Mouse (Mus musculus): ENCODE measurements around the gene Ust. TPM values are rescaled to one million over a fixed set of nuclear protein-coding genes. Genes with fewer than 3 reads are reported as not detected.

Gene Ust
- total and polyA plus RNA-seq, 3 experiments: not detected

DNA sequence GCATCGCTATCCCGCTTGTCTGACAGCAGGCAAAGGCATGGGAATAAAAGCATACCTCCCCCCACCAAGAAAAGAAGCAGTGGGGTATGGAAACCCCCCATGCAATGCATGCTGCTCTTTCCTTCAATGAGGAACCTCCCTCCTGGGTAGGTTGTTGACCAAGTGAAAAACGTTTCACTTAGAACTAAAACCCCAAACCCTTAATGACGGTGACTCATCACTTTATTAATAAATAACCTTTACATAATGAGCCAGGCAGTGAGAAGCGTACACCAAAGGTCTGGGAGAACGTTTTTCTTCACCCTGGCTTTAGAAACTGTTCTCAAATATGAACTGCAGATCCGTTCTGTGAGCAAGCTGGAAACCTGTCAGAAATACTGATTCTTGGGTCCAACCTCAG is 130.4 kb downstream of the Ust start:
- TF ChIP-seq ETS1 (conservative IDR thresholded peaks at IDR 0.05; ENCODE audit: low read depth, low read length): no peak
- no peak for TF ChIP-seq SMC3 (IDR thresholded peaks at IDR 0.05; ENCODE audit: low read depth, low read length)
- TF ChIP-seq TBP (conservative IDR thresholded peaks at IDR 0.05; ENCODE audit: low read depth, low read length): no peak
- no peak for TF ChIP-seq TCF12 (IDR thresholded peaks at IDR 0.05; ENCODE audit: low read depth, low read length)
- no peak for TF ChIP-seq RAD21 (IDR thresholded peaks at IDR 0.05; ENCODE audit: low read depth, low read length)
- TF ChIP-seq MXI1 (IDR thresholded peaks at IDR 0.05; ENCODE audit: low read depth, low read length): no peak
- no peak for TF ChIP-seq SIN3A (IDR thresholded peaks at IDR 0.05; ENCODE audit: low read length)
- no peak for TF ChIP-seq HCFC1 (IDR thresholded peaks at IDR 0.05; ENCODE audit: low read depth, low read length)
- TF ChIP-seq MEF2A (IDR thresholded peaks at IDR 0.05; ENCODE audit: borderline replicate concordance, low read depth, low read length): no peak
- no peak for TF ChIP-seq NRF1 (IDR thresholded peaks at IDR 0.05; ENCODE audit: low read depth, low read length)
- no peak for TF ChIP-seq GABPA (IDR thresholded peaks at IDR 0.05; ENCODE audit: insufficient replicate concordance, low read depth, low read length)
- TF ChIP-seq E2F4 (IDR thresholded peaks at IDR 0.05; ENCODE audit: insufficient replicate concordance, low read depth, low read length): no peak
- no peak for TF ChIP-seq USF1 (IDR thresholded peaks at IDR 0.05; ENCODE audit: low read depth, low read length)
- no peak overlapping the region for H3K9ac ChIP-seq (ENCODE audit: insufficient read depth, low read depth)
- in situ Hi-C loops (cut with MboI; ENCODE audit: low pct_ligation_motif_present, low pct_unique_long_range_greater_than_20kb, low sequenced_read_pairs) (no loop called here), dilution Hi-C loops (cut with MboI; ENCODE audit: extremely low pct_ligation_motif_present, extremely low pct_unique_long_range_greater_than_20kb, low sequenced_read_pairs) (no loop called here)
- H3K79me2 ChIP-seq (replicated peaks; ENCODE audit: control insufficient read depth, extremely low read depth, insufficient read depth, poor library complexity, severe bottlenecking): no peaks in the 10 kb centered on the region
- DNase-seq (ENCODE audit: extremely low read depth): no peak
- no peak overlapping the region for H3K4me3 ChIP-seq (replicated peaks in 1 of 3; ENCODE audit: low read depth in 2 of 3, low read length in 2 of 3, poor library complexity in 1 of 3)
- peaks cover 0 to 9% of the 10 kb centered on the region in 2 experiments; a peak in 2 of 4 replicates for H3K4me1 ChIP-seq (ENCODE audit: control insufficient read depth in 1 of 2, insufficient read depth in 2 of 2)
- H3K36me3 ChIP-seq (replicated peaks in 1 of 2; ENCODE audit: control insufficient read depth in 1 of 2, insufficient read depth in 1 of 2, low read length in 1 of 2): no peaks in the 10 kb centered on the region
- no peaks in the 10 kb centered on the region for H3K27me3 ChIP-seq (replicated peaks)
- no peak overlapping the region for H3K4me2 ChIP-seq (ENCODE audit: insufficient read depth, low read depth, poor library complexity, severe bottlenecking)
- H3K27ac ChIP-seq (ENCODE audit: insufficient read depth, low read depth): no peak overlapping the region
- no peaks in the 10 kb centered on the region for H3K9me3 ChIP-seq (replicated peaks; ENCODE audit: low read length)

- peak; percentile 40 for DNase-seq (ENCODE audit: extremely low read depth)
- peak; percentile 73 for TF ChIP-seq MAX (IDR thresholded peaks at IDR 0.05; ENCODE audit: low read length)
- 0 out of 2 replicates have a peak, but pooled peaks have one; percentile 56 for TF ChIP-seq MYC (IDR thresholded peaks at IDR 0.05; ENCODE audit: low read depth, low read length)
- TF ChIP-seq POLR2A (IDR thresholded peaks at IDR 0.05; ENCODE audit: low read depth, low read length): no peak
- 0 out of 2 replicates have a peak, but pooled peaks have one; percentile 24 for TF ChIP-seq IRF4 (IDR thresholded peaks at IDR 0.05; ENCODE audit: low read depth, low read length)
- in situ Hi-C loops (cut with MboI; ENCODE audit: low pct_ligation_motif_present, low pct_unique_long_range_greater_than_20kb, low sequenced_read_pairs): no loop called here
- peak overlapping the region; percentile 44 for H3K4me2 ChIP-seq (ENCODE audit: insufficient read depth, low read depth, poor library complexity, severe bottlenecking)
- dilution Hi-C loops (cut with MboI; ENCODE audit: extremely low pct_ligation_motif_present, extremely low pct_unique_long_range_greater_than_20kb, low sequenced_read_pairs): no loop called here
- H3K36me3 ChIP-seq (replicated peaks in 1 of 2; ENCODE audit: control insufficient read depth in 1 of 2, insufficient read depth in 1 of 2, low read length in 1 of 2): no peaks in the 10 kb centered on the region
- no peak overlapping the region for H3K4me3 ChIP-seq (replicated peaks in 1 of 3; ENCODE audit: low read depth in 2 of 3, low read length in 2 of 3, poor library complexity in 1 of 3)
- H3K9me3 ChIP-seq (replicated peaks; ENCODE audit: low read length): no peaks in the 10 kb centered on the region
- no peak overlapping the region for H3K9ac ChIP-seq (ENCODE audit: insufficient read depth, low read depth)
- peaks cover 3 to 13% of the 10 kb centered on the region in 2 experiments; a peak in 2 of 4 replicates for H3K4me1 ChIP-seq (ENCODE audit: control insufficient read depth in 1 of 2, insufficient read depth in 2 of 2)
- no peaks in the 10 kb centered on the region for H3K27me3 ChIP-seq (replicated peaks)
- no peak overlapping the region for H3K27ac ChIP-seq (ENCODE audit: insufficient read depth, low read depth)
- H3K79me2 ChIP-seq (replicated peaks; ENCODE audit: control insufficient read depth, extremely low read depth, insufficient read depth, poor library complexity, severe bottlenecking): no peaks in the 10 kb centered on the region
These were observed 148.6 kb downstream of the Ust start for GRCm38 (mm10) chr10:8369894-8370500.

All from CH12.LX (cell line).